Mouse (Mus musculus) left cerebral cortex, adult 2 months (tissue): ENCODE measurements around the gene Abcb7. TPM values are rescaled to one million over a fixed set of nuclear protein-coding genes. Genes with fewer than 3 reads are reported as not detected.

Experiments
- DNase-seq, 2 experiments: peaks; one replicate each; pipeline ENCODE4 v3.0.0; 2021 to 2022; ENCODE audit warnings: low spot score in 2 of 2, mixed read lengths in 1 of 2; ENCODE audit errors: extremely low spot score in 1 of 2
- H3K27ac ChIP-seq: fragments of 200-600 bp; 2 replicates; pipeline ENCODE4 v1.8.1; 2022
- H3K4me3 ChIP-seq: fragments of 200-600 bp; 2 replicates; pipeline ENCODE4 v1.8.1; 2022
- CTCF ChIP-seq: fragments of 200-600 bp; IDR thresholded peaks from 2 replicates; pipeline ENCODE4 v1.8.1; 2022; ENCODE audit warnings: antibody characterized with exemption, mild to moderate bottlenecking, moderate library complexity
- intact Hi-C: fragments of 180-260 bp; cut with DNase I; formaldehyde crosslinking; loops from one replicate; pipeline ENCODE4 v1.15.1; 2025
- total RNA-seq, 2 experiments: library from RNA; stranded (reverse); gene quantifications; 2 replicates each; pipeline ENCODE4 v1.2.3; 2021

The Abcb7 gene
- total RNA-seq, 2 experiments from 2014 or later: 24.9 to 27.7 TPM

DNA sequence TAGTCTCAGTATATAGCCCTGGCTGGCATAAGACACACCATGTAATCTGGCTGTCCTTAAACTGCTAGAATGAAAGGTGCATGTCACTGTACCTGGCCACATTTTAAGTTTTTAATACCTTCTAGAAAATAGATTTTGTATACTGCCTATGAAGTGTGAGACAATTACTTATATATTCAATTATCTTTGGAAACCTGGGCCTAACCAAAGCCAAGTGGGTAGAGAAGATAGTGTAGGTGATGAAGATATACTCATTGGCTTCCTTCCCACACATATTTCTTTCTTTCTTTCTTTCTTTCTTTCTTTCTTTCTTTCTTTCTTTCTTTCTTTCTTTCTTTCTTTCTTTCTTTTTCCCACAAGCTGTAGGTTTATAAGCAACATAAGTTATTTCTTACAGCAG is 121.9 kb downstream of the Abcb7 start:
- no peak for TF ChIP-seq CTCF
- Histone ChIP-seq H3K4me3 (no peak overlapping the region), H3K27ac (no peak overlapping the region)
- intact Hi-C loops: no loop called here
- no peak for DNase-seq

DNA sequence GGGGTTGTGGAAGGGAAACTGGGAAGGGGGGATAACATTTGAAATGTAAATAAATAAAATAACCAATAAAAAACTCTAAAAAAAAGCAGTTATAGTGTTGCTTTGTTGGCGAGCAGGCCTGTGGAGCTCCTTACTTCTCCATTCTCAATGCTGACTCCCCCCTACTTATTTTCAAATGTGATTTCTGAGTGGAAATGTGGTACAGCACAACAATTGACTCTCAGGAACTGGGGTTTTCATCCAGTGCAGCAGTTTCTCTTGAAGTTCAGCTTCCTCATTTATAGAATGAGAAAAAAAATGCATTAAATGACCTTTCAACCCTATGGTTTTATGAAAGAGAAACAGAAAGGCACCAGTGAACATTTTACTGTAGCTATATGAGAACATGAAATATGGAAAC is 133.8 kb downstream of the Abcb7 start:
- TF ChIP-seq CTCF: no peak
- intact Hi-C loops: no loop called here
- no peak overlapping the region for H3K4me3 ChIP-seq
- DNase-seq: no peak
- no peak overlapping the region for H3K27ac ChIP-seq

DNA sequence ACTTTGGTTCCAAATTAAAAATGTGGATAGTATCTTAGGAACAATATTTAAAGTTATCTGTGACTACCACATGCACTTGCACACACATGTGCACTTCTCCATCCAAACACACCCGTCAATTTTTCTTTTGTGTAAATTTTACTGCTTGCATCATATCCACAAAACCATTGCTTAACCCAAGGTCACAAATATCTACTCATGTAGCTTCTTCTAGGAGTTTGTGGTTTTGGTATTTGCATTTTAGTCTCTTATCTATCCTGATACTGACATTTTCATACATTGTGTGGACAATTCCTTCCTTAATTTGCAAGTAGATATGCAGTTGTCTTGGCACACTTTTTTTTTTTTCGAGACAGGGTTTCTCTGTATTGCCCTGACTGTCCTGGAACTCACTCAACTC is 149.3 kb downstream of the Abcb7 start:
- Histone ChIP-seq H3K4me3 (no peak overlapping the region), H3K27ac (no peak overlapping the region)
- DNase-seq: no peak
- no peak for TF ChIP-seq CTCF
- intact Hi-C loops: no loop called here

DNA sequence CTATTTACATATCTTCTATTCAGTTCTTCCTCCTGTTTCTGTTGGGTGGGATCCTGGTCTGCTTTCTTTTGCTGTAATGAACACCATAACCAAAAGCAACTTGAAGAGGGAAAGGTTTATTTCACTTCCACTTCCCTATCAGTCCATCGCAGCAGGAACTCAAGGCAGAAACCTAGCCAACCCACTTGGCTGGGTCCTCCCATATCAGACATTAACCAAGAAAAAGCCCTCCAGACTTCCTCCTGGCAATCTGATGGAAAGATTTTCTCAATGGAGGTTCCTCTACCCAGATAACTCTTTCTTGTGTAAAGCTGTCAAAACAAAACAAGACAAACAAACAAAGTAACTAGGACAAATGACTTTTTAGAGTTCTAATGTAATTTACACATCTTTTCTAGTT is 151.2 kb downstream of the Abcb7 start:
- no peak overlapping the region for H3K4me3 ChIP-seq
- intact Hi-C loops: no loop called here
- no peak for TF ChIP-seq CTCF
- no peak overlapping the region for H3K27ac ChIP-seq
- no peak for DNase-seq

DNA sequence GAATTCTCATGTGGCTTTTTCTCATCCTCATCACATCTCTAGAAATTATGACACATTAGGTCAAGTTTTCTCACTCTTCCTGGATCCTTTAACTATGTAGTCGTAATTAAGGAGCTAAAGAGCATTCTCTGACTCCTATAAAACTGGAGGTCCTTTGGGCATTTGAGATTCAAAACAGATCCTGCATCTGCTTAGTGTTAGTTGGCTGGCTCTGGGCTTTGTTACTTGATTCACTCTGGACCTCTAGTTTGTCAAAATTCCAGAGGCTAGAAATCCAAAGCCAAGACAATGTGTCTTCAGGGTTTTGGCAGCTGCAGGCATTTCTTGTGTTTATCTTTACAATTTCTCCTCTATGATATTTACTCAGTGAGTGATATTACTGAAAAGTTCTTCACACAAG is 157.1 kb downstream of the Abcb7 start:
- no peak for DNase-seq
- intact Hi-C loops: no loop called here
- no peak for TF ChIP-seq CTCF
- H3K27ac ChIP-seq: no peak overlapping the region
- no peak overlapping the region for H3K4me3 ChIP-seq

Other genes starting within 250 kb of the Abcb7 start
- 10 to 100 TPM; 26.2 to 27.3 TPM for gene Nexmif, start 212.7 kb downstream of the Abcb7 start, total RNA-seq
- gene Uprt, start 69.0 kb upstream of the Abcb7 start, total RNA-seq: 10 to 100 TPM; 15.0 to 15.5 TPM